Comparison of ENCODE assay signal across 20 mouse cellular contexts in genomic region chrX:109189607-109190006, GRCm38 (mm10). TPM values are rescaled to one million over a fixed set of nuclear protein-coding genes. Genes with fewer than 3 reads are reported as not detected.
"Had no signal": no experiment of that assay in that cellular context is flagged by ENCODE, and none has a peak within 500 bp of the region (broad histone marks: within the 10 kb centered on the region; RNA-seq: fewer than 3 reads in every experiment).

No protein-coding gene starts in this region.

- H3K9ac ChIP-seq: limb, embryonic 13.5 days; lung, embryonic 14.5 days; midbrain, embryonic 13.5 days; neural tube, embryonic 13.5 days; stomach, embryonic 15.5 days had no signal

- H3K4me3 ChIP-seq: layer of hippocampus, adult 2 months; limb, embryonic 13.5 days; midbrain, embryonic 13.5 days; neural tube, embryonic 13.5 days; stomach, embryonic 15.5 days had no signal

- H3K27me3 ChIP-seq: limb, embryonic 13.5 days; midbrain, embryonic 13.5 days; neural tube, embryonic 13.5 days; stomach, embryonic 15.5 days had no signal

- H3K4me1 ChIP-seq: limb, embryonic 13.5 days; midbrain, embryonic 13.5 days; neural tube, embryonic 13.5 days; stomach, embryonic 15.5 days had no signal

- ATAC-seq: intestine, postnatal 0 days; midbrain, embryonic 13.5 days had no signal

- H3K9me3 ChIP-seq: limb, embryonic 13.5 days; midbrain, embryonic 13.5 days; neural tube, embryonic 13.5 days; stomach, embryonic 15.5 days had no signal

- H3K27ac ChIP-seq: layer of hippocampus, adult 2 months; limb, embryonic 13.5 days; midbrain, embryonic 13.5 days; neural tube, embryonic 13.5 days; stomach, embryonic 15.5 days had no signal

- DNase-seq: kidney, adult 8-10 months; kidney, postnatal 10 days; kidney, postnatal 4 days; lung, embryonic 14.5 days; lung, postnatal 14 days; retina, postnatal 1 day; right cerebral cortex, postnatal 4 days; spleen, adult 18-20 months; thymus, adult 2 months; thymus, postnatal 25 days had no signal

- H3K4me2 ChIP-seq: limb, embryonic 13.5 days; liver, embryonic 11.5 days; lung, embryonic 14.5 days; midbrain, embryonic 13.5 days; neural tube, embryonic 13.5 days; stomach, embryonic 15.5 days had no signal

- H3K36me3 ChIP-seq: limb, embryonic 13.5 days; midbrain, embryonic 13.5 days; neural tube, embryonic 13.5 days; stomach, embryonic 15.5 days had no signal

RNA-seq across cellular contexts. Expression of gene Gm6377, which starts 6.9 kb away (rescaled TPM):
- total RNA-seq: layer of hippocampus, adult 2 months; layer of hippocampus, postnatal 10 days; left cerebral cortex, postnatal 36 days had no signal
- polyA plus RNA-seq: limb, embryonic 13.5 days; neural tube, embryonic 13.5 days; testis, adult 2 months had no signal
